Mouse (Mus musculus) cerebellum, postnatal 14 days (tissue): ENCODE measurements around the gene Trim10.

Experiments used
- DNase-seq, 2 experiments: peaks; one replicate each; pipeline ENCODE4 v3.0.0; 2021; ENCODE audit warnings: mixed read lengths in 2 of 2

Gene Trim10

GRCm38 (mm10) chr17:36914108-36914507 is 44.7 kb downstream of the Trim10 start:
- peak; percentile 87 to 93 for DNase-seq

- peak; percentile 77 to 88 for DNase-seq
Measured at GRCm38 (mm10) chr17:36915076-36915475, 45.7 kb downstream of the Trim10 start.

GRCm38 (mm10) chr17:36920239-36920638 is 50.9 kb downstream of the Trim10 start:
- DNase-seq, result no peak

- no peak for DNase-seq
Measured at GRCm38 (mm10) chr17:36922715-36923114, 53.3 kb downstream of the Trim10 start.

- DNase-seq, result no peak
Measured at GRCm38 (mm10) chr17:36923491-36923890, 54.1 kb downstream of the Trim10 start.
